13 mouse cellular contexts compared by ENCODE assay signal in genomic region chr16:30772802-30773201, GRCm38 (mm10).
DNase-seq lines count a peak whose midpoint lies in the region; ATAC-seq lines count a peak whose summit lies in the region.
"Had no signal": no experiment of that assay in that cellular context is flagged by ENCODE, and none has a peak within 500 bp of the region (broad histone marks: within the 10 kb centered on the region; RNA-seq: fewer than 3 reads in every experiment).

No protein-coding gene starts in this region.

- ATAC-seq in kidney, embryonic 15.5 days (replicated peaks; ENCODE audit: low FRiP score) = no peak
- peak; percentile 81 for ATAC-seq in granulocyte monocyte progenitor cell, adult 5-6 weeks (replicated peaks; ENCODE audit: poor library complexity, severe bottlenecking)

- H3K27ac ChIP-seq in kidney, embryonic 15.5 days = no peak overlapping the region
- H3K27ac ChIP-seq: hindbrain, embryonic 14.5 days had no signal

- H3K9me3 ChIP-seq in kidney, embryonic 15.5 days (replicated peaks) = no peaks in the 10 kb centered on the region
- H3K9me3 ChIP-seq: megakaryocyte, embryonic 14.5 days had no signal

- 46% methylated on average over 3 of the region's 3 CpGs for WGBS in kidney, embryonic 15.5 days

- H3K4me3 ChIP-seq in kidney, embryonic 15.5 days (replicated peaks) = no peak overlapping the region
- H3K4me3 ChIP-seq: megakaryocyte, embryonic 14.5 days; myocyte had no signal

- no peak overlapping the region for H3K4me2 ChIP-seq in kidney, embryonic 15.5 days
- H3K4me2 ChIP-seq: hindbrain, embryonic 14.5 days had no signal

- peak; percentile 40 for DNase-seq in adrenal gland, postnatal 14 days
- DNase-seq in adrenal gland, postnatal 25 days = no peak
- DNase-seq in kidney, adult 9 months = peak; percentile 41
- peak; percentile 51 for DNase-seq in lung, postnatal 25 days (ENCODE audit: low spot score)
- no peak for DNase-seq in urinary bladder, adult 18-20 months (ENCODE audit: low spot score in 2 of 2)
- DNase-seq in natural killer cell, adult 2 months (ENCODE audit: low spot score in 2 of 2) = no peak
- DNase-seq: liver; spleen, adult 18-20 months had no signal

- H3K36me3 ChIP-seq in kidney, embryonic 15.5 days = no peaks in the 10 kb centered on the region

- 0 out of 2 replicates have a peak, but pooled peaks cover 7% of the 10 kb centered on the region for H3K27me3 ChIP-seq in kidney, embryonic 15.5 days

- peaks cover 52% of the 10 kb centered on the region for H3K4me1 ChIP-seq in kidney, embryonic 15.5 days

- H3K9ac ChIP-seq in kidney, embryonic 15.5 days = no peak overlapping the region
- H3K9ac ChIP-seq: hindbrain, embryonic 14.5 days had no signal

Comparison
In these comparisons a context has a peak if more than half of its experiments do, and no peak if none do; other contexts are left out.
1. DNase-seq: peak in adrenal gland, postnatal 14 days (single experiment), kidney, adult 9 months (single experiment) and lung, postnatal 25 days (single experiment); none in adrenal gland, postnatal 25 days (single experiment), urinary bladder, adult 18-20 months (0 of 2) and natural killer cell, adult 2 months (0 of 2).